Mouse (Mus musculus) bone marrow macrophage, adult 2 months (primary cell): ENCODE data around the gene Nkx2-2.

Experiments
- CTCF ChIP-seq: IDR thresholded peaks from 2 replicates; pipeline ENCODE4 v1.5.1; 2012; ENCODE audit warnings: low read depth, mild to moderate bottlenecking, low read length, moderate library complexity
- POLR2A ChIP-seq: IDR thresholded peaks from 2 replicates; pipeline ENCODE4 v1.6.1; 2012; ENCODE audit warnings: mild to moderate bottlenecking, low read depth, low read length, borderline replicate concordance

- TF ChIP-seq POLR2A (no peak), CTCF (no peak)
Observed at GRCm38 (mm10) chr2:147231175-147231574, 37.1 kb upstream of the Nkx2-2 start.
